Mouse (Mus musculus) CH12.LX (cell line): Measurements from ENCODE around the gene Cdx4.

Experiments used
- CTCF ChIP-seq, 2 experiments: IDR thresholded peaks in 1 of 2; conservative IDR thresholded peaks in 1 of 2; 2 replicates each; pipeline ENCODE4 v1.5.1; 2011 to 2012; ENCODE audit warnings: low read depth in 2 of 2, low read length in 2 of 2, improper control_type of control experiment in 1 of 2, inconsistent platforms in 1 of 2, mild to moderate bottlenecking in 1 of 2, moderate library complexity in 1 of 2
- E2F4 ChIP-seq: IDR thresholded peaks from 2 replicates; pipeline ENCODE4 v1.6.1; 2011; ENCODE audit warnings: low read depth, low read length, improper control_type of control experiment; ENCODE audit not compliant: insufficient replicate concordance
- EP300 ChIP-seq: IDR thresholded peaks from 2 replicates; pipeline ENCODE4 v1.6.1; 2011; ENCODE audit warnings: low read length, improper control_type of control experiment
- JUND ChIP-seq: conservative IDR thresholded peaks from 2 replicates; pipeline ENCODE4 v1.6.1; 2011; ENCODE audit warnings: low read depth, low read length, improper control_type of control experiment
- MYC ChIP-seq: IDR thresholded peaks from 2 replicates; pipeline ENCODE4 v1.6.1; 2011; ENCODE audit warnings: low read depth, mild to moderate bottlenecking, improper control_type of control experiment, low read length
- POLR2A ChIP-seq: IDR thresholded peaks from 2 replicates; pipeline ENCODE4 v1.6.1; 2011; ENCODE audit warnings: low read depth, mild to moderate bottlenecking, improper control_type of control experiment, low read length
- SIN3A ChIP-seq: IDR thresholded peaks from 2 replicates; pipeline ENCODE4 v1.6.1; 2012; ENCODE audit warnings: low read length, improper control_type of control experiment, inconsistent platforms
- UBTF ChIP-seq: IDR thresholded peaks from 2 replicates; pipeline ENCODE4 v1.6.1; 2012; ENCODE audit warnings: low read depth, mild to moderate bottlenecking, inconsistent platforms, low read length, improper control_type of control experiment, moderate library complexity

DNA sequence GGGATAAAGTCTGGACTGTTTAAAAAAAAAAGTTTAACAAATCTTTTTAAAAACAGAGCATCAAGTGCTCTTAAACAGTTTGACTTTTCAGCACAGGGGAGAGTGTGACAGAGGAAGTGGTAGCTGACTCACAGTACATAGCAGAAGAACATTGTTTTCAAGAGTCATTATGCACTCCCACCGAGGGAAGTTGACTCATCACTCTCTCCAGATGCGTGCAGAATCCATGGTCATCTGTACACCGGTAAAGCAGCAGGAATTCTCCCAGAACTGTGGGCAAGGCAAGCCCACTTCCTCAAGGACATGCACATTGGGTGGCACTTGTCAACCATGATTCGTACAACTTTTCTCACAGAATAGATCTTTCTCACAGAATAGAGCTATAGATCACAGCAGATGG is 22.3 kb upstream of the Cdx4 start:
- TF ChIP-seq MYC (no peak), POLR2A (no peak), EP300 (no peak), CTCF (conservative IDR thresholded peaks at IDR 0.05 in 1 of 2, IDR thresholded peaks at IDR 0.05 in 1 of 2; ENCODE audit: low read depth in 2 of 2, low read length in 2 of 2) (no peak), E2F4 (no peak), UBTF (no peak), SIN3A (no peak), JUND (no peak)
